Mouse (Mus musculus) CD4-positive, CD25-positive, alpha-beta regulatory T cell, adult 2 months (primary cell): ENCODE results near the gene Sec22b.
A peak's percentile ranks its signal among the peaks of the same experiment; 100 is the strongest.

Experiments used
- DNase-seq: peaks from one replicate; pipeline ENCODE4 v3.0.0-alpha.2; 2012; ENCODE audit warnings: low read depth, low spot score

The Sec22b gene

GRCm38 (mm10) chr3:97900516-97901490 is at the start of gene Sec22b:
Gene Sec22b, plus strand, starts transcription at chr3:97901190.
- DNase-seq: peak; percentile 93

GRCm38 (mm10) chr3:97851803-97852202 is 49.2 kb upstream of the Sec22b start:
- DNase-seq: no peak

GRCm38 (mm10) chr3:97854575-97855384 is 46.2 kb upstream of the Sec22b start:
- no peak for DNase-seq

- DNase-seq: no peak
Observed at GRCm38 (mm10) chr3:97859400-97859799, 41.6 kb upstream of the Sec22b start.

GRCm38 (mm10) chr3:97860820-97861451 is 40.1 kb upstream of the Sec22b start:
- DNase-seq: no peak

GRCm38 (mm10) chr3:97866696-97867095 is 34.3 kb upstream of the Sec22b start:
- no peak for DNase-seq

- no peak for DNase-seq
Observed at GRCm38 (mm10) chr3:97867221-97868023, 33.6 kb upstream of the Sec22b start.

- DNase-seq: peak; percentile 61
Observed at GRCm38 (mm10) chr3:97868024-97868689, 32.8 kb upstream of the Sec22b start.

- no peak for DNase-seq
Observed at GRCm38 (mm10) chr3:97868733-97869132, 32.3 kb upstream of the Sec22b start.

- no peak for DNase-seq
Observed at GRCm38 (mm10) chr3:97869730-97870129, 31.3 kb upstream of the Sec22b start.

- DNase-seq: no peak
Observed at GRCm38 (mm10) chr3:97874777-97875176, 26.2 kb upstream of the Sec22b start.

GRCm38 (mm10) chr3:97876259-97876658 is 24.7 kb upstream of the Sec22b start:
- DNase-seq: no peak

- peak; percentile 82 for DNase-seq
Observed at GRCm38 (mm10) chr3:97879222-97879621, 21.8 kb upstream of the Sec22b start.

- DNase-seq: no peak
Observed at GRCm38 (mm10) chr3:97881576-97881975, 19.4 kb upstream of the Sec22b start.

- no peak for DNase-seq
Observed at GRCm38 (mm10) chr3:97887785-97888167, 13.2 kb upstream of the Sec22b start.

GRCm38 (mm10) chr3:97888168-97888901 is 12.7 kb upstream of the Sec22b start, which contains the start of gene Pde4dip:
Gene Pde4dip, minus strand, starts transcription at chr3:97888707.
- DNase-seq: no peak

GRCm38 (mm10) chr3:97890205-97890604 is 10.8 kb upstream of the Sec22b start:
- DNase-seq: no peak

- DNase-seq: peak; percentile 58
Observed at GRCm38 (mm10) chr3:97894695-97895094, 6.3 kb upstream of the Sec22b start.

- no peak for DNase-seq
Observed at GRCm38 (mm10) chr3:97898381-97898780, 2.6 kb upstream of the Sec22b start.

- DNase-seq: no peak
Observed at GRCm38 (mm10) chr3:97901586-97901985, 596 bp downstream of the Sec22b start.
